Mouse (Mus musculus): ENCODE results near the gene Pxmp4.

DNA sequence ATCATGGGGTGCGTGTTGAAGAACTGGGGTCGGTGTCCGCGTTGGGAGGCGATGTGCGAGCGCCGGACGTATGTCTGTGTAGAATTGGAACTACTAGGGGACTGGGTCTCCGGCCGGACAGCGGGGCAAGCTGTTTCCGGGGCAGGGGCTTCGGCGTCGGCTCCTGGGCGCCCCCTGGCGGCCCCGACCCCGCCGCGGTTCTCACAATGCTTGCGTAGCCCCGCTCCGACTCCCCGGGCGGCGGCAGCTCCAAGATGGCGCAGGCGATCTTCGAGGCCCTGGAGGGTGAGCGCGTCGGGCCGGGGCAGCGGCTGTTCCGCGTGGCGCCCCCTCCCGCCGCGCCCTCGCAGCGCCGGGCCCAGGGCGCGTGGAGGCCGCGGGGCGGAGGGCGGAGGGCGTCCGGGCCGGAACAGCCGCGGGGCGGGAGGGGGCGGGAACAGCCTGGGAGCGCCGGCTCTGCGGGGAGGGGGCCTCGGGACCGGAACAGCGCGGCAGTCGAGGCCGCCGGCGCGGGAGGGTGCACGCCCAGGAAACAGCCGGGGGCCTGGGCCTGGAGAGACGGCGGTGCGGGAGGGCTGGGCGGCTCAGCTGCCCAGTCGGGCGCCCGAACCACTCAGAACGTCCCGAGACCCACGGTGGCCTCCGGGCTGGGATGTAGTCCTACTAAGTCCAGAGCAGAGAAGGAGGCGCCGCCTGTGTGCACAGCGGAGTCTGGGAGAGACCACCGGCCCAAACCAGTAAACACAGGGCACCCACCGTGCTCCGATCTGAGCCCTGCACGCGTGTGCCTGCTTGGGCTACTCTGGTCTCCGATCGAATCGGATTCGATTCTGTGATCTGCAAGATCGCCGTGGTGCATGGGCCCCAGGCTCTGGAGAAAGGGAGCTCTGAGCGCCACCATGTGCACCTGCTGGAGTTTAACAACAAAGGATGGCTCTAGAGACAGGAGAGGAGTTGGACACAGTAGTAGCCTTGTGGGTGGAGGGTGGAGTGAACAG lies 9.9 kb upstream of the Pxmp4 start, which contains the start of the genes Zfp341 and 4930519P11Rik:
- peak; percentile 40 for TF ChIP-seq POLR2A (IDR thresholded peaks at IDR 0.05; ENCODE audit: low read depth, low read length)
- peak; percentile 64 for TF ChIP-seq CTCF (conservative IDR thresholded peaks at IDR 0.05; ENCODE audit: insufficient read depth, insufficient read length, low read depth, low read length)
